Mouse (Mus musculus): ENCODE results near the gene Ptprs.

DNA sequence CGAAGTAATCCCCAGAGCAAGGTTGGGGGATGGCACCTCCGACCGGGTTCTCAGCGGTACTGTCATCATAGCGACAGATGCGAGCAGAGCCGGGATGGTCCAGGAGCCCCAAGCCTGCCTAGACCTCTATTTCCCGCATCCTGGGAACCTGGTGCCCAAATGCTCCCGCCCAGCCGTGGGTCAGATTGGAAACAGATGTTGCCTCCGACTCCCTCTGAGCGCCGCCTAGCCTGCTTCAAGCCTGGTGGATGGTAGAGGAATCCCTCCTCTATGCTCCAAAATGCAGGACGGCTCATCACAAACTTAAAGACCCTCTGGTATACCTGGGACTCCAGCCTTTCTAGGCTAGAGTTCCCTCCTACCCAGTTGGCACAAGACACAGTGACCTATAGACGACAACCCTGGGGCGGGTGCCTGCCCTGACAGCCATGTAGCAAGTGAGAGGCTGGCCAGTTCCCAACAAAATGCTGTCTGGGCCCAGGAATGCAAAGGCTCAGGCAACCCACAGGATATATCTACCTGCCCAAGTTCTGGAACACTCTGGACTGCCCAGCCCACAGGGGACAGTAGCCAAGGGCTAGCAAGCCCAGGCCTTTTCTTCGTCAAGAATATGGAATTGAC lies 13.3 kb downstream of the Ptprs start:
- TF ChIP-seq POLR2A (IDR thresholded peaks at IDR 0.05; ENCODE audit: insufficient read depth, low read depth, low read length) (no peak), CTCF (IDR thresholded peaks at IDR 0.05; ENCODE audit: insufficient read depth, low read depth, low read length) (no peak)

Measured in olfactory bulb, adult 2 months (tissue).